Mouse (Mus musculus) limb, embryonic 14.5 days (tissue): ENCODE measurements around the gene Ddb2. TPM values are rescaled to one million over a fixed set of nuclear protein-coding genes. Genes with fewer than 3 reads are reported as not detected.
A peak's percentile ranks its signal among the peaks of the same experiment; 100 is the strongest.

Experiments used
- ATAC-seq: fragments of 200-750 bp; cut with Nextera tagmentation; 2 replicates; pipeline ENCODE4 v1.8.0; 2017; ENCODE audit warnings: low read depth, moderate number of reproducible peaks, moderate TSS enrichment; ENCODE audit not compliant: low FRiP score
- DNase-seq: peaks from one replicate; pipeline ENCODE4 v3.0.0-alpha.2; 2015; ENCODE audit warnings: low spot score
- H3K27ac ChIP-seq: fragments of 300-500 bp; sonication (generic); replicated peaks from 2 replicates; pipeline ENCODE4 v1.5.1; 2014; ENCODE audit warnings: low read depth, mild to moderate bottlenecking, low read length, moderate library complexity, mixed read lengths
- H3K27me3 ChIP-seq: fragments of 300-500 bp; sonication (generic); 2 replicates; pipeline ENCODE4 v1.6.1; 2014; ENCODE audit warnings: low read length, mixed read lengths; ENCODE audit not compliant: control insufficient read depth, insufficient read depth
- H3K36me3 ChIP-seq: fragments of 300-500 bp; sonication (generic); 2 replicates; pipeline ENCODE4 v1.6.1; 2014; ENCODE audit warnings: mild to moderate bottlenecking, low read length, moderate library complexity, mixed read lengths; ENCODE audit not compliant: control insufficient read depth, insufficient read depth
- H3K4me1 ChIP-seq: fragments of 300-500 bp; sonication (generic); 2 replicates; pipeline ENCODE4 v1.6.1; 2014; ENCODE audit warnings: antibody characterized with exemption, low read length, mixed read lengths; ENCODE audit not compliant: control insufficient read depth, insufficient read depth
- H3K4me2 ChIP-seq: fragments of 300-500 bp; sonication (generic); replicated peaks from 2 replicates; pipeline ENCODE4 v1.6.1; 2014; ENCODE audit warnings: low read depth, mild to moderate bottlenecking, low read length, moderate library complexity; ENCODE audit not compliant: severe bottlenecking
- H3K4me3 ChIP-seq: fragments of 300-500 bp; sonication (generic); replicated peaks from 2 replicates; pipeline ENCODE4 v1.5.1; 2014; ENCODE audit warnings: low read length
- H3K9ac ChIP-seq: fragments of 300-500 bp; sonication (generic); 2 replicates; pipeline ENCODE4 v1.6.1; 2014; ENCODE audit warnings: mild to moderate bottlenecking, low read depth, low read length, moderate library complexity; ENCODE audit not compliant: severe bottlenecking
- H3K9me3 ChIP-seq: fragments of 300-500 bp; sonication (generic); 2 replicates; pipeline ENCODE4 v1.6.1; 2016; ENCODE audit warnings: low read length; ENCODE audit not compliant: control insufficient read depth
- POLR2A ChIP-seq: fragments of 200-500 bp; IDR thresholded peaks from 2 replicates; pipeline ENCODE4 v1.8.0; 2012; ENCODE audit warnings: inconsistent platforms, mild to moderate bottlenecking, moderate library complexity, borderline replicate concordance; ENCODE audit not compliant: insufficient read depth, insufficient read length; ENCODE audit errors: extremely low read depth
- WGBS: fragments of 180-500 bp; shearing (Covaris S2); extraction: QIAGEN DNeasy Blood & Tissue Kit; methylation state at CpG from one replicate; pipeline ENCODE4 v1.1.7; 2014; 5-methylcytosine and 5-hydroxymethylcytosine counted together
- polyA plus RNA-seq, 2 experiments: library from polyadenylated mRNA; depleted of rRNA in 1 of 2; stranded (reverse) in 1 of 2; unstranded in 1 of 2; fragments of >200 nt; fragmentation: Nextera tagmentation in 1 of 2; extraction: Ambion mirVana in 1 of 2; gene quantifications; 2 replicates each; pipeline versions ENCODE4 v1.2.1 to v1.2.3; 2012 to 2014

Gene Ddb2
- polyA plus RNA-seq, 2 experiments: 14.8 to 52.8 TPM

DNA sequence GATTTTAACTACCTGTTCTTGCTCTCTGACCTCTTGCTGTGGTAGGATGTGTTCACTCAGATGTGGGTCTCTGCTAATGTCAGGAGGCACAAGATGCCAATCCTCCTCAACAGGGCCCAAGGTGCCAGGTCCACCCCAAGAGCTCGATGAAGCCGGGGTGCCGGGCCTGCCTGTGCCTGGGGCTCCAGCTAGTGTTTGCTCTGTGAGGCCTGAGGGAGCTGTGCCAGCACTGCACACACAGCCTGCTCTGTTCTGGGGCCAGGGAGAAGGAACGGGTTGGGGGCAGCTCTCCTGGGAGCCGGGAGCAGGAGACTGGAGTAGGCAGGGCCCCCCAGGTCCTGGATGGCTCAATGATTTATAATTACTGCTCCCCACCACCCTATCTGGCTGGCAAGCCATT lies 21.3 kb upstream of the Ddb2 start:
- ATAC-seq (no peak), DNase-seq (no peak)
- Histone ChIP-seq H3K27ac (peak overlapping the region; percentile 77), H3K27me3 (peaks cover 19% of the 10 kb centered on the region; the same call in 1 of the 2 replicates), H3K4me3 (peak overlapping the region; percentile 67), H3K36me3 (peaks cover 22% of the 10 kb centered on the region), H3K9ac (peak overlapping the region; percentile 69), H3K4me2 (peak overlapping the region; percentile 95), H3K4me1 (peaks cover 21% of the 10 kb centered on the region), H3K9me3 (no peaks in the 10 kb centered on the region)
- 53% methylated on average over 5 of the region's 5 CpGs for WGBS
- TF ChIP-seq POLR2A: no peak

GRCm38 (mm10) chr2:91257126-91257980 lies 20.6 kb upstream of the Ddb2 start:
- WGBS: under 1% methylated on average over 22 of the region's 22 CpGs

GRCm38 (mm10) chr2:91256256-91257125 lies 19.7 kb upstream of the Ddb2 start:
- Histone ChIP-seq H3K27ac (peak overlapping the region; percentile 77), H3K9ac (peak overlapping the region; percentile 69), H3K27me3 (peaks cover 19% of the 10 kb centered on the region; the same call in 1 of the 2 replicates), H3K9me3 (no peaks in the 10 kb centered on the region), H3K36me3 (peaks cover 8% of the 10 kb centered on the region), H3K4me3 (peak overlapping the region; percentile 67), H3K4me2 (peak overlapping the region; percentile 95), H3K4me1 (peaks cover 21% of the 10 kb centered on the region)
- DNase-seq: peak; percentile 44
- no peak for TF ChIP-seq POLR2A
- peak; percentile 69 for ATAC-seq
- 1% methylated on average over 39 of the region's 52 CpGs for WGBS

More at GRCm38 (mm10) chr2:91257126-91257980, 20.6 kb upstream of the Ddb2 start:
- peaks cover 21% of the 10 kb centered on the region for H3K4me1 ChIP-seq
- peak overlapping the region; percentile 77 for H3K27ac ChIP-seq
- peak overlapping the region; percentile 95 for H3K4me2 ChIP-seq
- H3K9me3 ChIP-seq: no peaks in the 10 kb centered on the region
- ATAC-seq (peak; percentile 81), DNase-seq (peak; percentile 75)
- H3K27me3 ChIP-seq: peaks cover 19% of the 10 kb centered on the region; the same call in 1 of the 2 replicates
- H3K9ac ChIP-seq: peak overlapping the region; percentile 69
- no peak for TF ChIP-seq POLR2A
- H3K4me3 ChIP-seq: peak overlapping the region; percentile 67
- H3K36me3 ChIP-seq: peaks cover 15% of the 10 kb centered on the region

DNA sequence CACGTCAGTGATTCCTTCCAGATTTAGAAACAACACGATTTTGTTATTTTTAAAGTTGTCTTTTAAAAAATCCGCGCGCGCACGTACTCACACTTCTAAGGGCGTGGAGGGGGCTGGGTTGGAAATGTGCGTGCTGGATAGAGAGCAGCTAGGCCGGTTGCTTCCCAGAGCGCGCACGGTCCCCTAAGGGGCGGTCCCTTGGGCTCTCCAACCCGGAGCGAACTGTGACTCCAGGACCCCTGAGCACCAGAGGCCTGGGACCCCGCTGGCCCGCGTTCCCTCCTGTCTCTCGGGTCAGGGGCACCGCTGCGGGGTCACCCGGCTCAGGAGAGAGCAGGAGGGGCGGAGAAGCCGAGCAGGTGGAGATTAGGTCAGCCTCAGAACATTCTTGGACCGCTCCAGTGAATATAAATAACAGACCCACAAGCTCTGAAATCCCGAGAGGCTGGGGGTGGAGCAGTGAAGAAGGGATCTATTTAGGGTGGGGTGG lies 18.9 kb upstream of the Ddb2 start, which contains the start of gene Pacsin3:
Gene Pacsin3 (plus strand): TSS at position 294 of the 490 bp plus-strand sequence.
- Histone ChIP-seq H3K4me2 (peak within 1 kb of the TSS; percentile 95), H3K9ac (peak within 1 kb of the TSS; percentile 69), H3K27ac (peak within 1 kb of the TSS; percentile 77), H3K4me3 (peak within 1 kb of the TSS; percentile 67), H3K27me3 (peaks cover 19% of the 10 kb centered on the region; the same call in 1 of the 2 replicates), H3K36me3 (peaks cover under 1% of the 10 kb centered on the region; the same call in 1 of the 2 replicates), H3K9me3 (no peaks in the 10 kb centered on the region), H3K4me1 (peaks cover 21% of the 10 kb centered on the region)
- ATAC-seq (no peak), DNase-seq (peak; percentile 16)
- WGBS: 2% methylated on average over 27 of the region's 27 CpGs
- TF ChIP-seq POLR2A: no peak
